Mouse (Mus musculus): ENCODE measurements around the gene Ap2a1.

Gene Ap2a1

DNA sequence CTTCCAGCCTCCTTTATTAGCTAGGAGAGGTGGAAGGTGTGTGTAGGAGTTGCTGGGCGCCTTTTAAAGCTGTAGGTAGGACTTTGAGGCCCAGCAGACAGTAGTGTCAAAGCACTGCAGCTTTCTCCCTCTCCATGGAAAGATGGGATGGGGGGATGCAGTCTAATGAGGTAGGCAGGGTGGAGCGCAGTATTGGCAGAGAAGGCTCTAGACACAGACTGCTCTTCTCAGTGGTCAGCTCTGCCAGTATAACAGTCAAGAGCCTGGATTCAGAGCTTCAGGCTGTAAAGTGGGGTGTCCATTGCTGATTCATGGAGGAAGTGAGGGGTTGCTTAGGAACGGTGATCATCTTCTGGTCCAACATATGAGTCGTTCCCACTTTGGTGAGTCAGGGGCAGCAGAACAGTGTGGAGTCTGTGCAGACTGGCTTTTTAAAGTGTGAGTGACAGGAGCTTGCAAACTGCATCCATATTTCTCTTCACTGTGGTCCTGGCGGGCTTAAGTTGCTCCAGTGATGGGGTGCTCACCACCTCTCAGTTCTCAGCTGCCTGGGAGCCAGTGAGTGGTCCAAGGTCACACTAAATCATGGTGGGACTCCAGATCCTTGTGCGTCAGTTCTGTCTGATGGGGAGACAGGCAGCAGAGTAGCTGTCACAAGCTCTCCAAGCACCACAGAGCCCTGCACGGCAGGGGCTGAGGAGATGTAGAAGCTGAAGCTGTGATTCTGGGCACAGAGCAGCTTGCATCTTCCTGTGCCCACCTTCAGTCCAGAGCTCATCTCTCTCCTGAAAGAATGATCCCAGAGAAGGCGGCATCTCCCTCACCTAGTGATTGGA, 78.3 kb downstream of the Ap2a1 start:
- DNase-seq (ENCODE audit: extremely low read depth, low read depth, low spot score), result no peak
